In the genomic region with DNA sequence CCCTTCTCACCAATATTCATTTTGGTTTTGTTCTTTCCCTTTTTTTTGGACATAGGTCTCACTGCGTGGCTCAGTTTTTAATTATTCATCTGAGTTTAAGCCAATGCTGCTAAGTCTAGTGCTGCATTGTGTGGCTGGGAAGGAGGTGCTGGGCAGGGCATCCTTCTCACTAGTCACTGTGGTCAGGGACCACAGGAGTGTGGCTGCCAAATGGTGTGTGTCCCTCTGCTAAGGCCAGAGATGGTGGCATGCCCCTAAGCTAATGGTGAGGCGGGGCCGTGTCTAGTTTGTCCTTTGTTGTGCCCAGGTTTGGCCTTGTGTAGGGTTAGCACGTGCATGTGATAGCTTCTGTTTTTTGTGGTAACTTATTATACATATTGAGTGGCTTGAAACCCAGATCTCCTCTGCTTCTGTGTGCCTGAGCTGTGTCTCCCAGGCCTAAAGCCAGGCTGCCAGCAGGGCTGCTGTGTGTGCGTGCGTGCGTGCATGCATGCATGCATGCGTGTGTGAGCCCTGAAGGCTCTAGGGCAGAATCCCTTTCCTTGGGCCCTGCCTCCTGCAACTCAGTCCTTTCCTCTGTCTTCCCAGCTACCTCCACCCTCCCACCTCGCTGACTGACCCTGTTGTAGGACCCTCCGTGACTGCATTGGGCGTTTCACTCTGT, we compare ENCODE assay signal across 10 mouse cellular contexts. TPM values are rescaled to one million over a fixed set of nuclear protein-coding genes. Genes with fewer than 3 reads are reported as not detected.
DNase-seq lines count a peak whose midpoint lies in the region; ATAC-seq and TF ChIP-seq lines count a peak whose summit lies in the region.
"Had no signal": no experiment of that assay in that cellular context is flagged by ENCODE, and none has a peak within 500 bp of the region (broad histone marks: within the 10 kb centered on the region; RNA-seq: fewer than 3 reads in every experiment).

No protein-coding gene starts in this region.

- H3K27ac ChIP-seq in forebrain, embryonic 12.5 days, result peak overlapping the region; percentile 25; the same call in 1 of the 2 replicates
- H3K27ac ChIP-seq in forebrain, embryonic 11.5 days (ENCODE audit: low read depth, low read length), result no peak overlapping the region
- peak overlapping the region; percentile 25; the same call in 1 of the 2 replicates for H3K27ac ChIP-seq in kidney, postnatal 0 days
- no peak overlapping the region for H3K27ac ChIP-seq in kidney, embryonic 16.5 days (ENCODE audit: low read length)
- no peak overlapping the region for H3K27ac ChIP-seq in ES-E14 (ENCODE audit: insufficient read depth, low read depth, low read length, poor library complexity, severe bottlenecking)
- H3K27ac ChIP-seq: neural tube, embryonic 12.5 days; stomach, postnatal 0 days had no signal

- H3K4me3 ChIP-seq in forebrain, embryonic 12.5 days (replicated peaks), result no peak overlapping the region
- no peak overlapping the region for H3K4me3 ChIP-seq in forebrain, embryonic 11.5 days (ENCODE audit: low read depth, low read length)
- no peak overlapping the region for H3K4me3 ChIP-seq in kidney, postnatal 0 days (replicated peaks; ENCODE audit: low read depth, low read length)
- H3K4me3 ChIP-seq in kidney, embryonic 16.5 days (ENCODE audit: low read length), result no peak overlapping the region
- peak overlapping the region; percentile 14 to 30; a peak in 3 of 4 replicates for H3K4me3 ChIP-seq in ES-E14 (ENCODE audit: insufficient read depth in 1 of 2, low read depth in 1 of 2, low read length in 2 of 2, poor library complexity in 1 of 2, severe bottlenecking in 1 of 2)
- peak overlapping the region; percentile 79 for H3K4me3 ChIP-seq in megakaryocyte, embryonic 14.5 days (replicated peaks)
- H3K4me3 ChIP-seq: neural tube, embryonic 12.5 days had no signal

- no peaks in the 10 kb centered on the region for H3K27me3 ChIP-seq in forebrain, embryonic 12.5 days
- no peaks in the 10 kb centered on the region for H3K27me3 ChIP-seq in forebrain, embryonic 11.5 days (ENCODE audit: control insufficient read depth, insufficient read depth, low read length)
- H3K27me3 ChIP-seq in kidney, postnatal 0 days (ENCODE audit: insufficient read depth, low read length), result no peaks in the 10 kb centered on the region
- no peaks in the 10 kb centered on the region for H3K27me3 ChIP-seq in kidney, embryonic 16.5 days (ENCODE audit: insufficient read depth, low read length)
- H3K27me3 ChIP-seq in megakaryocyte, embryonic 14.5 days (replicated peaks), result no peaks in the 10 kb centered on the region
- H3K27me3 ChIP-seq: neural tube, embryonic 12.5 days had no signal

- no peak overlapping the region for H3K4me2 ChIP-seq in forebrain, embryonic 12.5 days
- H3K4me2 ChIP-seq in forebrain, embryonic 11.5 days (ENCODE audit: low read depth, low read length, severe bottlenecking), result no peak overlapping the region
- no peak overlapping the region for H3K4me2 ChIP-seq in kidney, postnatal 0 days (ENCODE audit: low read length)
- no peak overlapping the region for H3K4me2 ChIP-seq in kidney, embryonic 16.5 days (replicated peaks; ENCODE audit: low read depth, low read length)
- H3K4me2 ChIP-seq: neural tube, embryonic 12.5 days had no signal

- ATAC-seq in forebrain, embryonic 12.5 days (ENCODE audit: low FRiP score), result no peak
- no peak for ATAC-seq in forebrain, embryonic 11.5 days (replicated peaks; ENCODE audit: low FRiP score)
- no peak for ATAC-seq in kidney, postnatal 0 days (replicated peaks; ENCODE audit: low FRiP score, low read depth)
- ATAC-seq in kidney, embryonic 16.5 days (ENCODE audit: low FRiP score, low TSS enrichment), result no peak

- peaks cover 74% of the 10 kb centered on the region for H3K4me1 ChIP-seq in forebrain, embryonic 12.5 days
- H3K4me1 ChIP-seq in forebrain, embryonic 11.5 days (replicated peaks; ENCODE audit: control insufficient read depth, insufficient read depth, low read length), result peaks cover 23% of the 10 kb centered on the region
- H3K4me1 ChIP-seq in kidney, postnatal 0 days (replicated peaks; ENCODE audit: insufficient read depth, low read length), result peaks cover 48% of the 10 kb centered on the region
- H3K4me1 ChIP-seq in kidney, embryonic 16.5 days (ENCODE audit: insufficient read depth, low read length), result peaks cover 64% of the 10 kb centered on the region
- H3K4me1 ChIP-seq in ES-E14 (ENCODE audit: control insufficient read depth in 2 of 2, insufficient read depth in 2 of 2, low read length in 2 of 2, poor library complexity in 1 of 2), result peaks cover 27 to 40% of the 10 kb centered on the region in 2 experiments
- peaks cover 97% of the 10 kb centered on the region for H3K4me1 ChIP-seq in megakaryocyte, embryonic 14.5 days

- no peak overlapping the region for H3K9ac ChIP-seq in forebrain, embryonic 12.5 days
- H3K9ac ChIP-seq in forebrain, embryonic 11.5 days (ENCODE audit: low read length), result no peak overlapping the region
- H3K9ac ChIP-seq in kidney, postnatal 0 days (ENCODE audit: low read depth, low read length), result no peak overlapping the region
- no peak overlapping the region for H3K9ac ChIP-seq in kidney, embryonic 16.5 days (replicated peaks; ENCODE audit: low read length)
- peak overlapping the region; percentile 19; the same call in 1 of the 2 replicates for H3K9ac ChIP-seq in ES-E14 (ENCODE audit: insufficient read depth, low read depth, low read length, poor library complexity, severe bottlenecking)

- in situ Hi-C loops in ES-E14 (cut with MboI; ENCODE audit: low sequenced_read_pairs in 2 of 2, unreplicated experiment in 2 of 2), result no loop called here

- no peak for DNase-seq in forebrain, embryonic 11.5 days (ENCODE audit: low spot score)
- DNase-seq in kidney, postnatal 0 days (ENCODE audit: low spot score), result no peak
- DNase-seq in ES-E14 (ENCODE audit: low read depth, low spot score), result no peak
- no peak for DNase-seq in right cerebral cortex, postnatal 4 days
- DNase-seq in cerebellum, adult 8-10 months, result no peak

- no peak for TF ChIP-seq CTCF in kidney, postnatal 0 days (IDR thresholded peaks at IDR 0.05; ENCODE audit: low read depth)

- no peaks in the 10 kb centered on the region for H3K36me3 ChIP-seq in forebrain, embryonic 12.5 days (replicated peaks)
- no peaks in the 10 kb centered on the region; the same call in 1 of the 2 replicates for H3K36me3 ChIP-seq in forebrain, embryonic 11.5 days (ENCODE audit: control insufficient read depth, insufficient read depth, low read length)
- 0 out of 2 replicates have a peak, but pooled peaks cover under 1% of the 10 kb centered on the region for H3K36me3 ChIP-seq in kidney, postnatal 0 days (ENCODE audit: insufficient read depth, low read length)
- no peaks in the 10 kb centered on the region for H3K36me3 ChIP-seq in kidney, embryonic 16.5 days (ENCODE audit: insufficient read depth, low read length)
- peaks cover 4% of the 10 kb centered on the region; the same call in 1 of the 2 replicates for H3K36me3 ChIP-seq in ES-E14 (ENCODE audit: control insufficient read depth, insufficient read depth, low read length, poor library complexity, severe bottlenecking)
- peaks cover 60% of the 10 kb centered on the region for H3K36me3 ChIP-seq in megakaryocyte, embryonic 14.5 days (replicated peaks; ENCODE audit: low read length)

- WGBS in forebrain, embryonic 12.5 days, result 79% methylated on average over 11 of the region's 11 CpGs
- WGBS in forebrain, embryonic 11.5 days, result 84% methylated on average over 11 of the region's 11 CpGs
- 55% methylated on average over 11 of the region's 11 CpGs for WGBS in kidney, postnatal 0 days
- WGBS in kidney, embryonic 16.5 days, result 52% methylated on average over 11 of the region's 11 CpGs

- H3K9me3 ChIP-seq in forebrain, embryonic 12.5 days, result no peaks in the 10 kb centered on the region
- H3K9me3 ChIP-seq in forebrain, embryonic 11.5 days (ENCODE audit: control insufficient read depth, low read length), result no peaks in the 10 kb centered on the region
- no peaks in the 10 kb centered on the region for H3K9me3 ChIP-seq in kidney, postnatal 0 days (replicated peaks; ENCODE audit: low read length)
- no peaks in the 10 kb centered on the region for H3K9me3 ChIP-seq in kidney, embryonic 16.5 days (ENCODE audit: low read length)
- no peaks in the 10 kb centered on the region for H3K9me3 ChIP-seq in ES-E14 (ENCODE audit: control insufficient read depth, insufficient read depth, low read depth, low read length)
- no peaks in the 10 kb centered on the region for H3K9me3 ChIP-seq in megakaryocyte, embryonic 14.5 days
- H3K9me3 ChIP-seq: neural tube, embryonic 12.5 days had no signal

TF ChIP-seq in ES-E14, 5 proteins besides CTCF, POLR2A, EP300 and RAD21:
- no peak for TF ChIP-seq ZNF384 (IDR thresholded peaks at IDR 0.05; ENCODE audit: low read depth, low read length)
- TF ChIP-seq CHD2 (IDR thresholded peaks at IDR 0.05; ENCODE audit: low read depth, low read length), result no peak
- TF ChIP-seq MAFK (IDR thresholded peaks at IDR 0.05; ENCODE audit: insufficient read depth, low read depth, low read length), result no peak
- TF ChIP-seq HCFC1 (IDR thresholded peaks at IDR 0.05; ENCODE audit: borderline replicate concordance, insufficient read depth, low read length), result no peak
- no peak for TF ChIP-seq ZC3H11A (IDR thresholded peaks at IDR 0.05; ENCODE audit: borderline replicate concordance, low read depth, low read length)

RNA-seq across cellular contexts. Expression of a gene that starts 26.6 kb away (rescaled TPM):
- 96.9 and 110 TPM in 2 replicates for polyA plus RNA-seq in forebrain, embryonic 12.5 days (2016; fragmentation: Nextera tagmentation; extraction: Ambion mirVana)
- 98.0 and 102 TPM in 2 replicates for polyA plus RNA-seq in forebrain, embryonic 11.5 days (2014; fragmentation: Nextera tagmentation; extraction: Ambion mirVana)
- 31.4 and 33.8 TPM in 2 replicates for polyA plus RNA-seq in kidney, postnatal 0 days (2015; fragmentation: Nextera tagmentation; extraction: Ambion mirVana)
- polyA plus RNA-seq in kidney, embryonic 16.5 days (2015; fragmentation: Nextera tagmentation; extraction: Ambion mirVana), result 30.3 and 30.4 TPM in 2 replicates
- 75.1 and 88.5 TPM in 2 replicates for total RNA-seq in ES-E14 (2012; rRNA removed)
- 20.7 and 115 TPM in 2 replicates for polyA plus RNA-seq in megakaryocyte, embryonic 14.5 days (2012; ENCODE audit: insufficient read depth, low replicate concordance)

RNA-seq across cellular contexts. Expression of a gene that starts 58.9 kb away (rescaled TPM):
- 26.6 and 29.4 TPM in 2 replicates for polyA plus RNA-seq in forebrain, embryonic 12.5 days (2016; fragmentation: Nextera tagmentation; extraction: Ambion mirVana)
- polyA plus RNA-seq in forebrain, embryonic 11.5 days (2014; fragmentation: Nextera tagmentation; extraction: Ambion mirVana), result 26.3 and 33.3 TPM in 2 replicates
- 18.5 and 20.1 TPM in 2 replicates for polyA plus RNA-seq in kidney, postnatal 0 days (2015; fragmentation: Nextera tagmentation; extraction: Ambion mirVana)
- polyA plus RNA-seq in kidney, embryonic 16.5 days (2015; fragmentation: Nextera tagmentation; extraction: Ambion mirVana), result 31.6 and 32.9 TPM in 2 replicates
- 36.5 and 63.7 TPM in 2 replicates for total RNA-seq in ES-E14 (2012; rRNA removed)
- polyA plus RNA-seq in megakaryocyte, embryonic 14.5 days (2012; ENCODE audit: insufficient read depth, low replicate concordance), result 5.3 and 16.0 TPM in 2 replicates

Comparison
In these comparisons a context has a peak if more than half of its experiments do, and no peak if none do; other contexts are left out.
1. H3K27ac ChIP-seq: peak in forebrain, embryonic 12.5 days (single experiment) and kidney, postnatal 0 days (single experiment); none in forebrain, embryonic 11.5 days (single experiment), kidney, embryonic 16.5 days (single experiment) and ES-E14 (single experiment).
2. H3K4me3 ChIP-seq: peak in ES-E14 (2 of 2) and megakaryocyte, embryonic 14.5 days (single experiment); none in forebrain, embryonic 12.5 days (single experiment), forebrain, embryonic 11.5 days (single experiment), kidney, postnatal 0 days (single experiment) and kidney, embryonic 16.5 days (single experiment).